Mouse (Mus musculus): ENCODE measurements around the gene Kcnk16.

DNA sequence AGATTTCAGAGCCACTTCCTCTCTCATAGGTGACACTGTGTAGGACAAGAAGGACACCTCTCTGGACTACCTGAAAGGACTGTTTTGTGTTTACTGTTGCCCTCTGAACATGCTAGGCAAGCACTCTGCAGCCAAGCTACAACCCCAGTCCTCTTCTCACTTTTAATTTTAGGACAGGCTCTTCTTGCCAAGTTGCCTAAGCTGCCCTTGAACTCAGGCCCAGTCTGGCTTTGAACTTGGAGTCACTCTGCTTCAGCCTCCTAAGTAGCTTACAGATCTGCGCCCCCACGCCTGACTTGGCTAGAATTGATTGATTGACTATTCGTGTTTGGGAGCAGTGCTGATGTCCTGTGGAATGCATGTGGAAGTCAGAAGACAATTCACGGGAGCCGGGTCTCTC lies 23.1 kb downstream of the Kcnk16 start:
- TF ChIP-seq CTCF (IDR thresholded peaks at IDR 0.05; ENCODE audit: low read depth) (no peak), EP300 (IDR thresholded peaks at IDR 0.05; ENCODE audit: low read depth) (no peak)
